Mouse (Mus musculus): ENCODE data around the gene Rassf10.
"Not testable (repeated sequence)": the region's sequence is repeated elsewhere in the genome, so short reads cannot be mapped to it uniquely, and the experiment has no call there.

Rassf10 gene

DNA sequence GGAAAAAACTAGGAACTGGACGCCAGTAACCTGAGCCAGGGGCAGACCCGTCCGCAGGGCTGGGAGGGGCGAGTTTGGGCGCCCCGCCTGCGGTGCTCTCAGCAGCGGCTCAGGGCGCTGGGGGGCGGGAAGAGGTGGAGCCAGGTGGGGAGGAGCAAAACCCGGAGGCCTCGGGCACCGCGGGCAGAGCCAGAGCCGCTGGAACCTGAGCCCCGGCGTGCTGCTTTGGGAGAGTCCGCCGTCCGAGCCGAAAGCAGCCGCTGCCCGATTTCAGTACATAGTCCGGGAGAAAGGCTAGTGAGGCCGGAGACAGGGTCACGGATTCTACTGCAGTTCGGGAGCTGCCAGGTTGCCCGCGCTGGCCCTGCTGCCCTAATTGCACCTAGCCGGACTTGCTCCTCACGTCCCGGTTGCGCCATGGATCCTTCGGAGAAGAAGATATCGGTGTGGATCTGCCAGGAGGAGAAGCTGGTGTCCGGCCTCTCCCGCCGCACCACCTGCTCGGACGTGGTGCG is at the start of gene Rassf10:
Gene Rassf10, plus strand, starts transcription at position 186 of the 515 bp plus-strand sequence.
- DNase-seq, result peak; percentile 93

DNA sequence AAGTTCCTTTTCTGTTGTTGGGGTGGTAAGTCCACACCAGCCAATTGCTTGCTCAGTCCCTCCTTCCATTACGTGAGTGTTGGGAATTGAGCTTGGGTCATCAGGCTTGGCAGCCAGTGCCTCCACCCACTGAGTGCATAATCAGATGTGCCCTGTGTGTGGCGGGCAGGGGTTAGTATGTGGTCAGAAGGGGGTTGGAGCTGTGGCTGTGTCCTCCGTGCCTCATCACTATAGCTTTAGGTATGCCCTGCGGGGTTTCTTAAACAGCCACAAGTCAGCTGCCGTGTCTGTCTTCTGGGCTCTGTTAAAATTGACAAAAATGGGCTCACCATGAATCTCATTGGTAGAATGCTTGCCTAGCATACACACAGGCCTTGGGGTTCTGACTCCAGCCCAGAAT is 46.9 kb upstream of the Rassf10 start:
- no peak for DNase-seq

DNA sequence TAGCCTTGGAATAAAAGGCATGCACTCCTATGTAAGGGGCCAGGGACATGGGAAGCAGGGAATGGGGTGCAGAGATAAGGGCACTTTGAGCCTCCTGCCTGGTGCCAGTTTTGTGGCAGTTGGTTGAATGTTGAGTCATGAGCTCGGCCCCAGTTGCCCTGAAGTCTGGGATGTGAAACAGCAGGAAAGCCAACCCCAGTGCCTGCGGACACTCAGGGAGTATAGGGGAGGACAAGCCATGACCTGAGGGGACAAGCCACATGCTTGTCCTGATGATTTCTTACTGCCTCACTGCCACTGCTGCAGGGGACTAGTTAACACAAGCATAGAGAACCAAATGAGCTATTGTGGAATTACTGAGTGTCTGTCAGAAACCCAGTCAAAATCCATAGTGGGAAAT is 46.3 kb upstream of the Rassf10 start:
- DNase-seq, result no peak

DNA sequence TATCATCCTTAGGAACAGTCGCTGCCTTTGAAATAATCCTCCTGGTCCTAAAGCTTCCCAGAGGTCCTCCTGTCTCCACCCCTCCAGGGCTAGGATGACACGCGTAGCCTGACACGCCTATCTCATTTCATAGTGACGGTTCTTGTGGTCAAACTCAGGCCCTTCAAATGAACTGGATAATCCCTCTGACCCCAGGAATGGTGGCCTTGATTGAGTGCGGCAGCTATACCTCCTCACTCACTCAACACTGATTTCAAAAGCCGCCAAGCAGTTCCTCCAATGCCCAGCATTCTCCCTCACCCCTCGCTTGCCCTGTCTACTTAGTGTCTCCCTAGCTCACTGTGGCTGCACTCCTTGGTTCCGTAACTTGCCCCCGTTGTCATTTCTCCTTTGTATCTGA is 44.6 kb upstream of the Rassf10 start:
- no peak for DNase-seq

DNA sequence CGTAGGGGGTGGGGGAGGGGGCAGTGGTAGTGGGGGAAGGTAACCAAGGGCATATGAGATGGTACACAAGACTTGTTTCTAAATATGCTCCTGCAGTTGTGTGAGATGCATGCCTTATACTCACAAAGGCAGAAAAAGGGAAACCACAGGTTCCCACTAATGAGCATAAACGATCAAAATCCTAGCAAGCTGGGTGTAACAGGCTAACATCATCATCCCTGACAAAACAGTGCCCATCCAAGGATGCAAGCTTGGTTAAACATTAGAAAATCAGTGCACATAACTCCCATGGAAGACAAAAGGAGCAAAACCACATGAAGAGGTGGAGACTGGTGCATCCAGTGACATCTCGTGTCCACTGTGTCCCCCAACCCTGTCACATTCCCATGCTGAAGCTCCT is 40.8 kb upstream of the Rassf10 start:
- no peak for DNase-seq

DNA sequence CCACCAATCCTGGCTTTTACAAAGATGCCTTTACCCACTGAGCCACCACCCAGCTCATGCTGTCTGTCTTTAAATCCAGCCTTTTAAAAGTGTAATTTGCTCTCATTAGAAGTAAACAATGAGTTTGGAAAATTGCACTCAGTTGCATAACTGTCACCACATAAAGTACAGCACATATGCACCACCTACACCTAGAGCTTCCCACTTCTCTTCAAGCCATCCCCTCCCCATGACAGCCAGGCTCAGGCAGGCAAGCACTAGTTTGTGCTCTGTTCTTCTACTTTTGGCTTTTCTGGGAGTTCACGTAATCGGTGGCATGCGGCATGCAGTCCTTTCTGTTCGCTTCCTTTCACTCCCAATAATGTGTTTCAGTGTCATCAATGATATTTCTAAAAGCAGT is 38.2 kb upstream of the Rassf10 start:
- no peak for DNase-seq

DNA sequence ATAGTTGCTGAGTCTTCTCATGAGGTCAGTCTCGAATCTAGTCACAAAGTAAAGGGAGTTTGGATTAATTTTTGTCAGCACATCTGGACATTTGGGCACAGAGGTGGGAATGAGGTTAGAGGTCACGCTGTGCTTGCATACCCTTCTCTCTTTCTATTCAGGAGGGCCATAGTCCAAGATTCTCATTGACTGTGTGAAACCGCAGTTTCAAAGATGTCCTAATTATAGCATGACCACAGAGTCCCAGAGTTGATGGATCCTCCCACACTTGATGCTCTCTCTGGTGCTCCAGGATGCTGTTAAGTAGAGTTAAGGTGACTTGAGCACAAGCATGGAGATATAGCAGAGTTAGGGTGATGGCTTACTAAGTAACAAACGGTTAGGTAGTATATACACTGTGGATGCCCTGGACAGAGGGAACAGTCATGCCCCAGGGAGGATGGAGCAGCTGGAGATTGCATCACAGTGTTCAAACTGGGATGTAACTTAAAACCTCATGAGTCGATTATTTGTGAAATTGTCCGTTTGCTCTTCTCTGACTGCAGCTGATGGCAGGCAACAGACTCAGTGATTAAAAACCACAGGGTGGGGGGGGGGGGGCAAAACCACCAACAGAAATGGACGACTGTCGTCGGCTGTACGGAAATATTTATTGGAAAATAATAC is 36.0 kb upstream of the Rassf10 start:
- DNase-seq, result no peak

DNA sequence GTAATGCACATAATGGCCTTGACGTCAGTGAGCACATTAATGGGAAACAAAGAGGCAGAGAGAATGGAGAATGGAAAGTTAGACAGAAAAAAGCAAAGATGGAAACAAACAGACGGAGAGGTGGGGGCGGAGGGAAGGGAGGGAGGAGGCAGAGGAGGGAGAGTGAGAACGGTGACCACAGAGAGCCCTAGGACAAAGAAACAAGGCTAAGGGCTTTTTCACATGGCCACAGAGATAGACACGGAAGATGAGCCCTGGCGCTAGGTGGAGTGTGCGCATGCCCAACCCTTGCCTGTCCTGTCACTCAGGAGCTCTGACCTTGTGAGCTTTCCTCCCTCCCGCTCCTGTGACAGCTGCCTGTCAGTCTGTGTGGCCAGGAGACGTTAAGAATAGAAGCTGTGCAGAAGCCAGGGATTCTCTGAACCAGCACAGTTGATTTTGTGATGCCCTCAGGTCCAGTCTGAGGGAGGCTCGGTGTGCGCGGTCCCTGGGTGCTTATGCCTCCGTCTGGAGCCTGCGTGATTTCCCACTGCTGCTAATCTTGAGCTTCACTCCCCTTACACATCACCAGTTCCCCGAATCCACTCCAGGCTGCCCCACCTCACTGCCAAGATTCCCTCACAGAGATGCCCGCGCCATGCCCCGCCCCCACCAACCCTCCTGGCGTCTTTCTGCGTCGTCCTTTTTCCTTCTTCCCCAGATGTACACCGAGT is 35.3 kb upstream of the Rassf10 start:
- no peak for DNase-seq

DNA sequence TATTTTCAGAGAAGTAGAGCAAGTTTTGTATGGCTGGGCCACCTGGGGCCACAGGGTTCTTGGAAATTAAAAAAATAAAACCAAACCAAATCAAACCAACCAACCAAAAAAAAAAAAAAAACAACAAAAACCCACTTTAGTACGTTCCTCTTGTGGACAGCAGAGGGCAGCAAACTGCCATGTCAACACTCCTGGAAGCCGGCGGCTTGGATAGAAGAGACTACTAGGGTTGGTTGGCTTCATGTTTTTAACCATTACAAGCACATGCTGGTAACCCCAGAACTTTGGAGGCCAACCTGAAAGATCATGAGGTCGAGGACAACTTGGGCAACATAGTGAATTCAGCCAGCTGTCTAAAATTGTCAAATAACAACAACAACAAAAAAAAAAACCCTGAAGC is 33.9 kb upstream of the Rassf10 start:
- DNase-seq, result peak; percentile 58

DNA sequence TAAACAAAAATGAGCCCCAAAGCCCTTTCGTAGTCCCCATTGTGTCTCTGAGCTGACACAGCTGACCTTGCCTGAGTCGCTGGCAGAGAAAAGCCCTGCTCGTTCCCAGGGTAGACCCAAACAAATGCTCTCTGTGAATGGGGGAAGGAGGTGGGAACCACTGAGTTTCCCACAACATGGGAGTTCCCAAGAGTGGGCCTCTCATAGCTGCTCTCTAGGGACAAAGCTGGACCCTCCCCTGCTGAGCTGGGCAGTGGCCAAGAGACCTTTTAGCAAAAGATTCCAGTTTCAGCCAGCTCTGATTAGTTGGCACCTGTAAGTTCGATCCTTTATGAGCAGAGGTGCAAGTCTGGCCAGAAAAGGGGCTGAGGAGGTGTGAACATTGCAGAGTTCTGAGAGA is 31.0 kb upstream of the Rassf10 start:
- DNase-seq, result no peak

DNA sequence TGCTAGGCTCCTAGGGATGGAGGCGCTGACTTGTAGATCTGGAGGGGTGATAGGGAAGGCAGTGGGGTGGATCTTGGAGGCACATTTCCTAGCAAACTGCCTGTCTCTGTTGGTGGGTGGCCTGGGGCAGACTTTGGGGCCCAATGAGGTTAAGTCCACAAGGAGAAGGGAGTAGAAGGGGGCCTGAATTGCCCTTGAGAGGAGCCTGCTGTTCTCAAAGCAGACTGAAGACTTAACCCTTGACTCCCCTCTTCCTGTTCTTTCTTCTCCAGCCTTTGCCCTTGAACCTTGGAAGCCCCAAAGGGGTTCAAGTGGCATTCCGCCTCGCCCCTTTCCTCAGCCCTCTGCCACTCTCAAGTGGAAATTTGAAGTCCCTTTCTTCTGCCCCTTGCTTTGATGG is 30.1 kb upstream of the Rassf10 start:
- no peak for DNase-seq

DNA sequence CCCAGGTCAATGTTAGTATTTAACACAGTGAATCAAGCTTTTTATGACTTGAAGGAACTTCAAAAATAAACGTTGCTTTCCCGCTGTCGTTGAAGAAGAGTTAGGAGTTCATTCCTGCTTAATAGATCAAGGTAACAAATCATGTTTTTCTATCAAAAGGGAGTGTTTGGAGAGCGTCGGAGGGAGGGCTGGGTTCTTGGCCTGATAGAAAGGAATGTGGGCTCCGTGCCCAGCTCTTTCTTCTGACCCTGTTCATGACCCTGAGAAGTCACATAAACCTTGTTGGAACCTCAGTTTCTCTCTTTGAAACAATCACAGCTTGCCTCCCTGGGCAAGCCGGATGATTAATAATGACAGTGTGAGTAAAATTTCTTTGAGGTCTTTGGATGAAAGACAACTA is 23.1 kb upstream of the Rassf10 start:
- DNase-seq, result peak; percentile 52

DNA sequence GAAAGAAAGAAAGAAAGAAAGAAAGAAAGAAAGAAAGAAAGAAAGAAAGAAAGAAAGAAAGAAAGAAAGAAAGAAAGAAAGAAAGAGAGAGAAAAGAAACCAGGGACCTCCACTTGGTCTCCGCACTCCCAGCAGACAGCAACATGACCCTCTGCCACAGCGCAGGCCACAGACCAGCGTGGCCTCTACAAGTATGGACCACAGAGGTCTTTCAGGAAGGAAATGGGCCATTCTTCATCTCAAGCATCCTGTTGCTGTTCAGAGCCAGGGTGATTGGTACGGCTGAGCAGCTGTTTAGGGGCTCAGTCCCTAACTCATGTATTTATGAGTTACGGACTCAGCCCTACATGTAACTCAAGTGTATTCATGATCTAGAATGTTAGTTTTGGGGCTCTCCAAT is 17.9 kb upstream of the Rassf10 start:
- not testable (repeated sequence) for DNase-seq

DNA sequence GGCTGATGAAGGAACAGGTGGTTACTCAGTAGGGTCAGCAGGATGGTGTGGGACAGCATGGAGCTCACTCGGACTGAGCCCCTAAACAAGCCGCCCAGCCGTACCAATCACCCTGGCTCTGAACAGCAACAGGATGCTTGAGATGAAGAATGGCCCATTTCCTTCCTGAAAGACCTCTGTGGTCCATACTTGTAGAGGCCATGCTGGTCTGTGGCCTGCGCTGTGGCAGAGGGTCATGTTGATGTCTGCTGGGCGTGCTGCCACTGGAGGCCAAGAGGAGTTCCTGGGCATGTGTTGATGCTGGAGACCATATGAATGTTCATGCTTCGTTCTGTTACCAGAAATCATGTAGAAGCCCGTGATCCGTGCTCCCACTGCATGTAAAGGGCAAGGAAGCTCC is 16.7 kb upstream of the Rassf10 start:
- no peak for DNase-seq

DNA sequence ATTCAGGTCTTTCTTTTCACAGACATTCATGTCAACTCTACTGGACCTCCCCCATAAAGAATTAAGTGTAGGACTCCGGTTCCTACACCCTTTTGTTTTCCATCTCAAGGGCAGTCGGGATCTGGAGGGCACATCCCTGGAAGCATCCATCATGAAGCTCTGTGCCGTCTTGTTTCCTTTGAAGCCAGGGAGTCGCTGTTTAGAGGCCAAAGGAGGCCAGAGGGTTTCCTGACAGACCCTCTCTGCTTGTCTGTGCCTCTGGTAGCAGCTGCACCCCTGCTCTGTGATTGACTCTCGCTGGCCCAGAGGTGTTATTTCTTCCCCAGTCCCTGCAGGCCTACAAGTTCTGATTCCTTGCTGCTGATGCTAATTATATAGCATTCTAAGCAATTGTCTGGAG is 14.8 kb upstream of the Rassf10 start:
- DNase-seq, result no peak

DNA sequence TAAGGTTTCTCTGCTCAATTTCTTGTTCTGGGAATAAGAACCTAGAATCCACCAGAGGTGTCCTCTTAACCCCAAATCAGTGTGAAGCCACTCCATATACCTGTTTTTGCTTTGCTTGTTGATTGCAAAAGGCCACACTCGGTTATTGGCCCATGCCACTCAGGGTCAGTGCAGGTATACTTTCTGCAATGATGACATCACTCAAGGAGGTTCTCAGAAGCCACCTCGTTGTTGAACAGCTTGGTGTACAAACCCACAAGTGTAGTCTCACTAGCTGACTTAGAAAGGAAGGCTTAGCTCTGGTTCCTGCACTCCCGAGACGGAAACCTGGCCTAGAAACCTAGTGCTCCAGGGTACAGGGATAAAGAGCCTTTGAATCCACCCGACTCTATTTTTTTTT is 11.2 kb upstream of the Rassf10 start:
- no peak for DNase-seq

DNA sequence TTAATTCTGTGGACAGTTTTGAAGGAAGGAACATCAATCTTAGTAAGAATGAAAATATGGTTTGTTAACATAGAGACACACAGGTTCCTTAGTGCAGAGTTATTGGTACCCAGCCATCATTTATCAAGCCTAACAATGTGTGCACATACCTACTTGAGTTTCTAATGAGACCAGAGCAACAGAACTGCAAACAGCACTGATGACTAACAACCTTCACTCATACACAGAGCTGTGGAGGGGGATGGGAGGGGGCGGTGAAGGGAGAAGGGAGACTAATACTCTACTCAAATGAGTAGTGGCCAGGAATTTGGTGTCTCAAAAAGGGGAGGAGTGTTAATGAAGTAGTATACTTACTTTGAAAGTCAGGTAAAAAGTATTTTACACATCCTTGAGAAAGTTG is 10.7 kb upstream of the Rassf10 start:
- DNase-seq, result no peak

DNA sequence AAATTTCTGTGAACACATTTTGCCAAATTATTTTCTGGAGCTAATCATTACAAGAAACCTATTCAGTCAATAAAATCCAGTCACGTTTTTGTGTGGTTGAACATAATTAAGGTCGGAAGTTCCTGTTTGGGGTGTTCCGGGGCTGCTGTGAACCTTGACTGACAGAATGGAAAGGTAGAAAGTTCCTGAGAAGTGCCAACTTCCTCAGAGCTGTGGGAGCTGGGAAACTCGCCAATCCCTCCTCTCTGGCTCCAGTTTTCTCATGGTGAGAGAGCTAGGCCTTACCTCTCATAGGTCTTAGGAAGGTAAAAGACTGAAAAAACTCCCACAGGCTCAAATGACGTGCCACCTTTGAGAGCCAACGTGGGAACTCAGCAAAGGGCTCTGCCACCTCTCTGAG is 7.1 kb upstream of the Rassf10 start:
- DNase-seq, result peak; percentile 72

DNA sequence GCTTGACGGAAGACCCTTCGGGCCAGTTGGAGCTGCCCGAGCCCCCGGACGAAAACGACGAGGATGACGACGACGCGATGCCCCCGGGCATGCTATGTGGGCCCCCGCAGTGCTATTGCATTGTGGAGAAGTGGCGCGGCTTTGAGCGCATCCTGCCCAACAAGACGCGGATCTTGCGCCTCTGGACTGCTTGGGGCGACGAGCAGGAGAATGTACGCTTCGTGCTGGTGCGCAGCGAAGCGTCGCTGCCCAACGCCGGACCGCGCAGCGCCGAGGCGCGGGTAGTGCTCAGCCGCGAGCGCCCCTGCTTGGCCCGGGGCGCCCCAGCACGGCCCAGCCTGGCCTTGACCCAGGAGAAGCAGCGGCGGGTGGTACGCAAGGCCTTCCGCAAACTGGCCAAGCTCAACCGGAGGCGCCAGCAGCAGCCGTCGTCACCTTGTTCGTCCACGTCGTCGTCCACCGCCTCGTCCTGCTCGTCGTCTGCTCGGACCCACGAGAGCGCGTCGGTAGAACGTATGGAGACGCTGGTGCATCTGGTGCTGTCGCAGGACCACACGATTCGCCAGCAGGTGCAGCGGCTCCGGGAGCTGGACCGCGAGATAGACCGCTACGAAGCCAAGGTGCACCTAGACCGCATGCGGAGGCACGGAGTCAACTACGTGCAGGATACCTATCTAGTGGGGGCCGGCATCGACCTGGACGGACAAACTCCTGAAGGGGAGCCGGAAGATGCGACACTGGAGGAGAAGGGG is 765 bp downstream of the Rassf10 start:
- DNase-seq, result no peak

DNA sequence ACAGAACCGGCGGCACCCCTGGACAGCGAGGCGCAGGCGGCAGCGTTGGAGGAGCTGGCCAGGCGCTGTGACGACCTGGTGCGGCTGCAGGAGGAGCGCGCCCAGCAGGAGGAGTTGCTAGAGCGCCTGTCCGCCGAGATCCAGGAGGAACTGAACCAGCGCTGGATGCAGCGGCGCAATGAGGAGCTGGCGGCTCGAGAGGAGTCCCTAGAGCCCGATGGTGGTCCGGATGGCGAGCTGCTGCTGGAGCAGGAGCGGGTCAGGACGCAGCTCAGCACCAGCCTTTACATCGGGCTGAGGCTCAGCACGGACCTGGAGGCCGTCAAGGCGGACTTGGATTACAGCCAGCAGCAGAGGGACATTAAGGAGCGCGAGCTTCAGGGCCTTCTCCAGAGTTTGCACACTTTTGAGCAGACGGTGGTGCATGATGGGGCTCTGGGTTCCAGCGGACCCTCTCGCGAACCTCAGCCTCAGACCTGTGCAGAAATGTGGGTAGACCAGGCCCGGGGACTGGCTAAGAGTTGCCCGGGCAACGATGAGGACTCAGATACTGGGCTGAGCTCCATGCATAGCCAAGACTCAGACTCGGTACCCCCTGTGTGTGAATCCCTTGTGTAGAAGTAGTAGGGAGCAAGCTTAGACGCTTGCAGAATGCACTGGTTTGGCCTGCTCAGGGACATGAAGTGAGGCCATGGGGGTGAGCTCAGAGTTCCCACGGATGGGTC is 1.5 kb downstream of the Rassf10 start:
- peak; percentile 36 for DNase-seq

DNA sequence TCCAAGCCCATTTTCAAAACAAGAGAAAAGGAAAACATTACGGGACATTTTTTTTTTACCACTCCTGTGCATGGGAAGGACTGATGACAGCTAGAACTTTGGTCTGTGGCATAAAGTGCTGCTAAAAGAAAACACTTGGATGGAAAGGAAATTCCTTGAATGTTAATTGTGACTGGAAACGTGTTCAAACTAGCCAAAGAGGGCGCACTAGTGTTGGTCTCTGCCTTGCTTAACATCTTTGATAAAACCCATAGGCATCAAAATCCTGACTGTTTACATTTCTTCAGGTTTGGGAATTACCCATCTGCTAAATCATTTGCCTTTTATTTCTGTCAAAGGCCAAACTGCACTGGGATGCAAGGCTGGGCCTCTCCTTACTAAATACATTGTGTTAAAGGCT is 2.2 kb downstream of the Rassf10 start:
- DNase-seq, result no peak

DNA sequence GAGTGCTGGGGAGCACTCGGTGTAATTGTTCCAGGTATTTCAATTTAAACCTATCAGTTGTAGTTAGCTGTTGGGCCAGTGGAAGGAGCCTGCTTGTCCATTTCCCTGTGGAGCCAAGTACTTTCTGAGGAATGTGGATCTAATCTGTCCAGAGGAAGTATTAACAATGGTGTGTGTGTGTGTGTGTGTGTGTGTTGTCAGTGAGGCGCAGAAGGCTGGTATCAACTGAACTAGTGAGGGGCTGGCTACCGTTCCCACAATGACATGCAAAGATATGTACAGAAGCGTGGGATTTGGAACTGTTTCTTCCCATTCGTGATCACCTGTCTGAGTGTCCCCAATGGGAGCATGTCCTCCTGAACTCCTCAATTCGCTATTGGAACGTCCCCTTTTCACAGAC is 3.2 kb downstream of the Rassf10 start:
- DNase-seq, result no peak

DNA sequence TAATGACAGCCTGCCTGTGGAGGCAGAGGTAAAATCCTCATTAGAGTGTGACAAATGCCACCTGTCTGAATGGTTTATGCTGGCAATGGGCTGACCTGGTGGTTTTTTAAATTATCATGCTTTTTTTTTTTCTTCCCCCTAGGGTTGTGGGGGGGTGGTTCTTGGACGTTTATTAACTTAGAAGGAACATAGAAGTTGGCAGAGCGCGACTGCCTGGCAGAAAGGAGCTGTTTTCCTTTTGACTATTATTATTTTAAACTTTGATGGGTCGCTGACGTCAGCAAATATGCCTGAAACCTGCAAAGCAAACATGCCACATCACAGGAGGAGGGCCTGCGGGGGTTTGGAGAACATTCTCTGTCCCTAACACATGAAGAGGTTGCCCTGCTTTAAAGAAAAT is 3.9 kb downstream of the Rassf10 start:
- peak; percentile 59 for DNase-seq

Data from kidney, adult 9 months (tissue).